Mouse (Mus musculus): ENCODE measurements around the gene Lman2l. TPM values are rescaled to one million over a fixed set of nuclear protein-coding genes. Genes with fewer than 3 reads are reported as not detected.

The Lman2l gene
- total RNA-seq (2021) = 10 to 100 TPM; 21.0 to 22.2 TPM
- long read RNA-seq, experiment 1, transcript Lman2l-202 (9 exons, 2,290 nt) = major isoform, 21 of 42 reads
- long read RNA-seq, experiment 1, transcript Lman2l-204 (8 exons, 3,378 nt) = minor isoform, 10 of 42 reads
- long read RNA-seq, experiment 1, partial matches to known transcripts = 1 of 42 reads
- long read RNA-seq, experiment 1, other reads (novel, unspliced or antisense) = 10 of 42 reads
- long read RNA-seq, experiment 2, transcript Lman2l-202 (9 exons, 2,290 nt) = major isoform, 21 of 39 reads
- long read RNA-seq, experiment 2, transcript Lman2l-204 (8 exons, 3,378 nt) = minor isoform, 11 of 39 reads
- long read RNA-seq, experiment 2, partial matches to known transcripts = 2 of 39 reads
- long read RNA-seq, experiment 2, other reads (novel, unspliced or antisense) = 4 of 39 reads

GRCm38 (mm10) chr1:36444471-36445464 is at the start of gene Lman2l:
Gene Lman2l (minus strand): TSS chr1:36445271.
- peak; percentile 97 for DNase-seq (ENCODE audit: low spot score)

DNA sequence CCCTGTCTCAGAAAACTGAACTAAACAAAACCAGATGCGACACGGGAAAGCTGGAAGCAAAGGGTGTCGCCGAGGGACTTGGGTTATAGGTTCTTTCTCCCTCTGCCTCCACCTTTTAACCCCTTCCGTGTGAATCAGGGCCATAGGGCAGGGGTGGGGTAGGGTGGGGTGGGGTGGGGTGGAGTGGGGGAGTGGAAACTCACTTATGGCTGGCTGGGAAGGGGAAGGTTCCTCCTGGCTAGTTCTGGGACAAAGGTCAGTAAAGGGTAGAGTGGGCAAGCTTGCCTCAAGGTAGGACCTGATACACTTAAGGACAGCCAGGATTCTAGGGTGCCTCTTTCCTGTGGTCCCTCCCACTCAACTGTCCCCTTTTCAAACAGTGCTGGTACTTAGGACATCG is 48.2 kb upstream of the Lman2l start:
- no peak for DNase-seq (ENCODE audit: low spot score)

DNA sequence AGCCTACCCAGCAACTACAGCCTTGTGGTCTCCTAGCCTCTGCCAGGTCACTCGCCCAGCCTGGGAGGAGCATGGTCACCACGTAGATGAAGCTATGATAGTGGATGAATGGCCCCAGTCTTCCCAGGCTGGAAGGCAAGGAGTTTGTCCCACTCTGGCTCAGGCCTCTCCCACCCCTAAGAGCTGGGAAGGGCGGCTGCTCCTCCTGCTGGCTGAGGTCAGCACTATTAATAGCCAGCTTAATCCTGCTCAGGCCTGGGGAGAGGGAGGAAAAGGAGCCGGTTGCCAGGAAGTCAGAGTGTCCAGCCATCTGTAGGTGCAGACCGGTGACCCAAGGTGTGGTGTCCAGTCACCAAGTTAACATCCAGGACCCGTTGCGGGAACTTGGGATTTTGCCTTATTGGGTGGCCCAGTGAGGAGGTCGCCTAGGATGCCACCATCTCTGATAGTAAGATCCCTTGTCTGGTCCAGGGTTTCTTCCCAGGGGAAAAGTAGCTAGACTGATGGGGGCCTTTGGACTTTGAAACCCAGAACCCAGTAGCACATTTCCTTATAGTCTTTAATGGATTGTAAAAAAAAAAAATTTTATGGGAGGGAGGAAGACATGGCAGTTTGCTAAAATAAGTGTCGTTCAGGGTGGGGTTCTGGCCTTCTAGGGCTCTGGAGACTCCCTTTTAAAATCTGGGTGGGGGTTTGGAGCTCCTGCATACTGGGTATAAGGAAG is 47.5 kb upstream of the Lman2l start:
- DNase-seq (ENCODE audit: low spot score) = peak; percentile 83

DNA sequence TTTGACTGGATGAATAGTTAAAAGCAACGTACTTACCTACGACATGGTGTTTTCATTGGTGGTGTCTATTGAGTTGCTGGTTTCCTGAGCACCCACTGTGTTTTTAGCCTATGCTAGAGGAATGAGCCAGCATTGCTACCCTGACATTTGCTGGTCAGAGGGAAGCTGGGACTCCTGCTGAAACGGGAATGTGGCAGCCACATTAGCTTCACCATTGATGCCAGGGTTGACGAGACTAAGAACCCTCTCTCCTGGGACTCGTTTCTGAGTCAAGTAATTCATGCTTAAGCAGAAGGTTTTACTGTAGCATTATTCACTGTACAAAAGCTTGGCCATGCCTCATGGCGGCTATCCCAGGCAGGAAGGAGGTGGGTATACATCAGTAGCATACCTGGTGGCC is 44.6 kb upstream of the Lman2l start:
- DNase-seq (ENCODE audit: low spot score) = no peak

GRCm38 (mm10) chr1:36487111-36487510 is 42.0 kb upstream of the Lman2l start:
- DNase-seq (ENCODE audit: low spot score) = no peak

DNA sequence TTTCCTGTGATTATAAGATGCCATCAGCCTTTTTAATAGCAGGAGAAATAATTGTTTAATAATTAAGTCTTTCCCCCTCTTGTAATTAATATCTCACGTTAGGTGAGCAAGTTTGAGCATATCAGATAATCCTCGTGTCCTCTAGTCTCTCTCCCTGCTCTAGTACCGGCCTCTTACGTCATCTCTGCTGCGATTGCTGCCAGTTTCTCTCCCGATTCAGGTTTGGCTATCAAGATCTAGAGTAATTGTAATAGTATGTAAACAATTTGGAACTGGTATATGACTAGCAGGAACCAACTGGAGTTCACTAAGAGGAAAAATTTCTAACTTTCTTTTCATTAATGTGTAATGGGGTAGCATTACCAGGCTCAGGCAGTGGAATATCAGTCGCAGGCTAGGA is 40.0 kb upstream of the Lman2l start:
- DNase-seq (ENCODE audit: low spot score) = no peak

DNA sequence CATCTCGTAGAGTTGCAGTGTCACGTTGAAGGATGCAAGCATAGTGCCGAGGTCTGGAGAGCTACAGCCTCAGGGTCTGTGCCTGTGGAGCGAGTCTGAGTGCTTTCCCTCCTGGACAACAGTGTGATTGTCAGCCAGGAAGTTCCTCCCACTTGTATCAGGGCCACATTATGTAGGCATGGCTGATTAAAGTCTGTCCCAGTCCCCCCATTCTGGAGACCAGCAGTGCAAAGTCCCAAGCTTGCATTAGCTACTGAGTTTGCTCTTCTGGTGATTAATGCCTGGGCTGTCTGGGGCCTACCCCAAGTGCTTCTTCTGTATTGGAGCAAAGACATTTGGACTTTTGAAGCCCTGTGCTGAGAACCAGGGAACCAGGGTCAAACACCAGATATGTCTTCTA is 38.8 kb upstream of the Lman2l start:
- DNase-seq (ENCODE audit: low spot score) = no peak

DNA sequence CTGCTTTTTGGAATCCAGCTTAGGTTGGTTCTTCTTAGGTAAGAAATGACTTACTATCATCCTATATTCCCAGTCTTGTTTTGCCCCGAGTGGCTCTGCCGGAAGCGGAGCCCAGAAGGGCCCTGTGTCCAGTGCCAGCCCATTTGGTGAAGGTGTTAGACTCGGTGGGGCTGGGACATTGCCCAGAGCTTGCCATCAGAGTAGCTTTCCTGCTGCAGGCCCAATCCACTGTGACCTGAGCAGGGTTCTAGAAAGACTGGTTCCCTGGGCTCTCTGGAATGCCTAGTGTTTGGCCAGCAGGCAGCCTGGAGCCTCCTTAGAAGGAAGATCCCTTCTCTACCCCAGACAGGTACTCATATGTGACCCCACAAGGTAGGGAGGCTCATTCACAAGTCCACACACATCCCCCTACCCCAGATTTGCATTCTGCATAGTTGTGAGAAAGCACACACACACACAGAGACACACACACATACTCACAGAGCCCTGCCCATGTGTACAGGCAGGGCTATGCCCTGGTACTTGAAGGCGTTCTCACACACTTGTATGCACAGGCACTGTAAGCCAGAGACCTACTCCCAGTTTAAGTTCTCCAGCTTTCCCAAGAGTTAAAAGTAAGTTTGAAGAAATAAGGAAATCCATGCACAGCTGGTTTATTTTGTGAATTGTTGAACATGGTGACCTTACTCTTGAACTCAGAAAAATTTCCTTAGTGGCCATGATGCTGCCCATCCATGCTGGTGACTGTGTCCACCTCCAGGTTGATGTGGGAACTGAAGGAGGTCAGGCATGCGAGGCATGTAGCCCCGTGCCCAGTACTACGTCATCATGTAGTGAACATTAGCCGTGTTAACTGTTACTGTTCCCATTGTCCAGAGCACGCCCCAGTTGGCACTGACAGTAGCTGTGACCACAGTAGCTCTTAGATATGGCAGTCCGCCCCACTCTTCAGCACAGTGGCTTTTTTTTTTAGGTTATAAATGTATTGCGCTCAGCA is 35.1 kb upstream of the Lman2l start:
- DNase-seq (ENCODE audit: low spot score) = no peak

GRCm38 (mm10) chr1:36478343-36478795 is 33.3 kb upstream of the Lman2l start:
- DNase-seq (ENCODE audit: low spot score) = no peak

GRCm38 (mm10) chr1:36476426-36476825 is 31.4 kb upstream of the Lman2l start:
- DNase-seq (ENCODE audit: low spot score) = no peak

GRCm38 (mm10) chr1:36475480-36476110 is 30.5 kb upstream of the Lman2l start:
- no peak for DNase-seq (ENCODE audit: low spot score)

DNA sequence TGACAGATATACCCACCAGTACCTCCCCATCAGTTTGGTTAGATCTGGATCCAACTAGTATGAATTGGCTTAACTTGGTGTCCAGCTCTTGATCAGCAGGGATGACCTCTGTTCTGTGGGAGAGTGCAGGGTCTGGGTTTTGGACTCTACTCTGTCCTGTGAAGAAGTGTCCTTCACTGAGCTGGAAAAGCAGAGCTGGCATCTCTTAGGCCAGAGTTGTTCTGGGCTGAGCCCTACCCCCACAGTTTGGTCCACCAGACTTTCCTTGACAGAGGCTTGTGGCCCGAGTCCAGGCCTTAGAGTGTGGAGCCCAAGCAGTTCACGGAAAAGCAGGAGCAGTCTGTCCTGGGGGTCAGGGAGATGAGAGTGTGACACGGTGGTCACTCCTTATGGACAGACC is 29.6 kb upstream of the Lman2l start:
- DNase-seq (ENCODE audit: low spot score) = no peak

DNA sequence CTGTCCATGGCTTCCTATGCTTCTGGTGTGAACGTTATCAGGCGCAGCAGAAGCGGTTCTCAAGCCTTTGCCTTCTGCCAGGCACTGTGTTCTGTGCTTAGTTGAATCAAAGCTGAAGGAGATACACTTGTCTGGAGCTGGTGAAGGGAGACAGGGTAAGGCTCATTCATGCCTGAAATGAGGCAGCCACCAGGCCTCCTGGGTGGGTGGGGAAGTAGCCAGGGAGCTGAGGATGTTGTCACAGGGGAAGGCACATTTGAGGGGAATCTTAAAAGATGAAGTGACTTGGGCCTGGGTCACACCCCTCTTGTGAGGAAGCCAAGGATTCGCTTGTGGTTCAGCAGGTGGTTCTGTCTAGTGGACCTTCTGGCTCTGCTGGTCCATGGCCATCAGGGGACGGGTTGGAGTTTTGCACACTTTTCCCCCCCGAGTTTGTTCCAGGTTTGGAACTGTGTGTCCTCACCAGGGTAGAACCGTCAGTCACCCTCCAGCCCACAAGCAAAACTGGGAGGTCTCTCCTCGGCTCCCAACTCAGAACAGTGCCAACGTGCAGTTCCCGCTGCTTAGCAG is 28.2 kb upstream of the Lman2l start:
- no peak for DNase-seq (ENCODE audit: low spot score)

DNA sequence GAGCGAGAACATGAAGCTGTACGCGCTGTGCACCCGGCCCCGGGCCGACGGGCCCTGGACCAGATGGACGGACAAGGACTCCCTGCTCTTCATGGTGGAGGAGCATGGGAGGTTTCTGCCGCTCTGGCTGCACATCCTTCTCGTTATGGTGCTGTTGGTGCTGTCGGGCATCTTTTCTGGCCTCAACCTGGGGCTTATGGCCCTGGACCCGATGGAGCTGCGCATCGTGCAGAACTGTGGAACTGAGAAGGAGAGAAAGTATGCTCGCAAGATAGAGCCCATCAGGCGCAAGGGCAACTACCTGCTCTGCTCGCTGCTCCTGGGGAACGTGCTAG is 27.0 kb upstream of the Lman2l start:
- no peak for DNase-seq (ENCODE audit: low spot score)

GRCm38 (mm10) chr1:36471181-36472105 is 26.4 kb upstream of the Lman2l start, which contains the start of gene Cnnm4:
Gene Cnnm4 (plus strand): TSS chr1:36471620.
- peak; percentile 85 for DNase-seq (ENCODE audit: low spot score)

DNA sequence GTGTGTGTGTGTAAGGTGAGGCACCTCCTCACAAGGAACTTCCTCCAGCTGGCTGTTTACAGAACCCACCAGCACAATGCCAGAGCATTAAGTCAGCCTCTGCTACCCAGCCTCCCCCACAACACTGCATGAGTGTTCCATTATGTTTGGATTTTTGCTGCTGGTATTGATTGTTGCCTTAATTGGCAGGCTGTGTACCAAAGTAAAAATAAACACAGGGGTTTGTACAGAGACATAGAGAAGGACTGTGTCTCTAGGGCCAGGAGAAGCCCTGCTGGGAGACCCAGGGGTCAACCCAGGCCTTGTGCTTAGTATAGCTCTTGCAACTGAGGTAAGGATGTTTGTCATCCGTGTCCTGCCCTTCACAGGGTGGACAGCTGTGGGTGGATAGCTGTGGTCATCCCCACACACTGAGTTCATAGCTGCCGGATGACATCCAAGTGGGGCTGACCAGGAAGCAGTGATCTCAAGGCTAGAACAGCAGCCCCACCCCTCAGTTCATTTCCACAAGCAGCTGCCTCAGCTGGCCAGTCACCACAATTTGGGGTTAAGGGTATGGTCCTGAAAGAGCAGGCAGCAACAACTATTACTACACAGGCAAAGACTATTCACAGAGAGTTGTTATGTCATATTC is 24.9 kb upstream of the Lman2l start:
- peak; percentile 51 for DNase-seq (ENCODE audit: low spot score)

GRCm38 (mm10) chr1:36467446-36467845 is 22.4 kb upstream of the Lman2l start:
- no peak for DNase-seq (ENCODE audit: low spot score)

DNA sequence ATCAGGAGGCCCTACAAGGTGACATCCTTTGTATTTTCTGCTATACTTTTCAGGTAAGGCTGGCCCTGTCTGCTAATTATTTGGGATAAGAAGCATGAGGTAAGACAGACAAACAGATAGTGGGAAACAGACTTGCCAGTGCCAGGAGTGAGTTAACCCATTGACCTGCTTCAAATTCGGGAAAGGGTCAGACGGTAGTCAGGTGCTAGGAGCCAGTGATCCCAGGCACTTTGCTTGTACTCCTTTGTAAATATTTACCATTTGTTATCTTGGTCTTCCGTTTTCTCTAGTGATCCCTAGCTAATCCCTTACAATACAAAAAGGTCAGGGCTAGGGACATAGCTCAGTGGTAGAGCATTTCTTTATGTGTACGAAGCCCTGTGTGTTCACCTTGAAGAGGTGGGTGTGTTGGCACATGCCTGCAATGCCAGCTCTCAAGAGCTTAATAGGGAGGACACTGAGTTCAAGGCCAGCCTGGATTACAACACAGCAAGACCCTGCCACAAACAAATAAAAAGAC is 20.6 kb upstream of the Lman2l start:
- no peak for DNase-seq (ENCODE audit: low spot score)
